Mouse (Mus musculus) hindbrain, embryonic 11.5 days (tissue): ENCODE measurements around the gene Pkp4. TPM values are rescaled to one million over a fixed set of nuclear protein-coding genes. Genes with fewer than 3 reads are reported as not detected.
"Not testable (repeated sequence)": the region's sequence is repeated elsewhere in the genome, so short reads cannot be mapped to it uniquely, and the experiment has no call there.

ENCODE experiments used
- ATAC-seq: fragments of 200-750 bp; cut with Nextera tagmentation; 2 replicates; pipeline ENCODE4 v1.8.0; 2017; ENCODE audit warnings: mild to moderate bottlenecking, moderate TSS enrichment, moderate library complexity; ENCODE audit not compliant: low FRiP score
- DNase-seq: peaks from one replicate; pipeline ENCODE4 v3.0.0-alpha.2; 2015; ENCODE audit warnings: low spot score
- H3K27ac ChIP-seq: fragments of 300-500 bp; sonication (generic); 2 replicates; pipeline ENCODE4 v1.5.1; 2014; ENCODE audit warnings: mild to moderate bottlenecking, low read depth, low read length
- H3K27me3 ChIP-seq: fragments of 300-500 bp; sonication (generic); 2 replicates; pipeline ENCODE4 v1.6.1; 2014; ENCODE audit warnings: mild to moderate bottlenecking, low read length, moderate library complexity, mixed read lengths; ENCODE audit not compliant: control insufficient read depth, insufficient read depth
- H3K36me3 ChIP-seq: fragments of 300-500 bp; sonication (generic); 2 replicates; pipeline ENCODE4 v1.6.1; 2014; ENCODE audit warnings: mild to moderate bottlenecking, low read length, moderate library complexity, mixed read lengths; ENCODE audit not compliant: control insufficient read depth, insufficient read depth
- H3K4me1 ChIP-seq: fragments of 300-500 bp; sonication (generic); replicated peaks from 2 replicates; pipeline ENCODE4 v1.6.1; 2014; ENCODE audit warnings: low read length, mixed read lengths; ENCODE audit not compliant: control insufficient read depth, insufficient read depth
- H3K4me2 ChIP-seq: fragments of 300-500 bp; sonication (generic); replicated peaks from 2 replicates; pipeline ENCODE4 v1.6.1; 2014; ENCODE audit warnings: mild to moderate bottlenecking, low read depth, low read length
- H3K4me3 ChIP-seq: fragments of 300-500 bp; sonication (generic); 2 replicates; pipeline ENCODE4 v1.5.1; 2014; ENCODE audit warnings: low read depth, low read length
- H3K9ac ChIP-seq: fragments of 300-500 bp; sonication (generic); 2 replicates; pipeline ENCODE4 v1.6.1; 2014; ENCODE audit warnings: low read depth, low read length
- H3K9me3 ChIP-seq: fragments of 300-500 bp; sonication (generic); 2 replicates; pipeline ENCODE4 v1.6.1; 2016; ENCODE audit warnings: low read length; ENCODE audit not compliant: control insufficient read depth
- WGBS: fragments of 180-500 bp; shearing (Covaris S2); extraction: QIAGEN DNeasy Blood & Tissue Kit; methylation state at CpG from one replicate; pipeline ENCODE4 v1.1.7; 2014; 5-methylcytosine and 5-hydroxymethylcytosine counted together
- polyA plus RNA-seq: library from polyadenylated mRNA; unstranded; fragments of >200 nt; fragmentation: Nextera tagmentation; extraction: Ambion mirVana; gene quantifications from 2 replicates; pipeline ENCODE4 v1.2.1, GENCODE M21; 2014

The Pkp4 gene
- polyA plus RNA-seq, 1 experiment from 2014 or later = 21.3 TPM

DNA sequence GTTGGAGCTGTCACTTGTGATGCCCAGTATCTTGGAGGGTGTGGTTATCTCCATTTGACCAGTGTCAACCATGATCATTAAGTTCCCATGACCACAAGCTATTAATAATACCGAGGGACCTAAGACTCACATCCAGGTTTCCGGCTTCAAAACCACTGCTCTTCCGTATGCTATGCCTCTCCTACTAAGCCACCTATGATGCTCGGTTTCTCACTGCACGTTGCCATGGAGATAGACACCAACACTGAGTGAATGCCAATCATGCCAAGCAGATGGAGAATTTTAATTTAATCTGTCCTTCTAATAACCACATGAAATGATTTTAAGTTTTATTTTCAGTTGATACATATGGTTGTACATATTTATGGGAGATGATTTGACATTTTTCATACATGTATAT is 229.3 kb downstream of the Pkp4 start:
- ATAC-seq = no peak
- H3K4me2 ChIP-seq = no peak overlapping the region
- H3K36me3 ChIP-seq = no peaks in the 10 kb centered on the region
- WGBS = 91% methylated on average over 5 of the region's 5 CpGs
- no peaks in the 10 kb centered on the region for H3K9me3 ChIP-seq
- no peak overlapping the region for H3K9ac ChIP-seq
- no peak overlapping the region for H3K27ac ChIP-seq
- H3K4me1 ChIP-seq = no peaks in the 10 kb centered on the region
- DNase-seq = no peak
- no peak overlapping the region for H3K4me3 ChIP-seq
- no peaks in the 10 kb centered on the region for H3K27me3 ChIP-seq

DNA sequence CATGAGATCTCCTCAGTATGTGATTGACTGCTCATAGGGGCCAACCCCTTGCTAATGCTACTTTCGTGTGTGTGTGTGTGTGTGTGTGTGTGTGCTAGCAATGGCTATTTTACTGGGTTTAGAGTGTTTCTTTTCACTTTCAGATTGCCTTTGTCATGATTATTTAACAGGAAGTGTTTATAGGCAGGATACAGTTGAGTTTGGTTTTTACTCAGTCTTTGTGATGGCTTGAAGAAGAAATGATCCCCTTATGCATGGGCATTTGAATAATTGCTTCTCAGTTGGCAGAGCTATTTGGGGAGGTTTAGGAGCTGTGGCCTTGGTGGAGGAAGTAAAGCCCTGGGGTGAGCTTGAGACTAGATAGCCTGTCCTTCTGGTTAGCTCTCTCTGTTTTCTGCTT is 232.5 kb downstream of the Pkp4 start:
- Histone ChIP-seq H3K9ac (no peak overlapping the region), H3K4me3 (no peak overlapping the region), H3K9me3 (no peaks in the 10 kb centered on the region), H3K4me2 (no peak overlapping the region), H3K4me1 (no peaks in the 10 kb centered on the region), H3K27ac (no peak overlapping the region), H3K36me3 (no peaks in the 10 kb centered on the region), H3K27me3 (no peaks in the 10 kb centered on the region)
- ATAC-seq (no peak), DNase-seq (no peak)
- 77% methylated on average over 1 of the region's 1 CpGs for WGBS

DNA sequence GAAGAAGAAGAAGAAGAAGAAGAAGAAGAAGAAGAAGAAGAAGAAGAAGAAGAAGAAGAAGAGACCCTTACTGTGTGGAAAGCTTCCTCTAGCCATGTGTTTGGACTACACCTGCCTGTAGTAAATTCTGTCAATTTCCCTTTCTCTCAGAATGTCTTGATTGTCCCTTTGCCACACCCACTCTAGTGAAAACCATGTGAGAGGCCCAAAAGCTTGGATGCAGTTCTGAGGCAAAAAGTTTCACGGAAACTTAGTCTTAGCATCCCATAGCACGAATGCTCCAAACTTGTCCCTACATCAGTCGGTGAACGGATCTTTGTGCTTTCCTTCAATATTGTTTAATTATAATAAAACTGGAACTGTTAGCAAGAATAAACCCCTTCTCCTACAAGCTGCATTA is 234.0 kb downstream of the Pkp4 start:
- H3K36me3 ChIP-seq = no peaks in the 10 kb centered on the region
- H3K9ac ChIP-seq = no peak overlapping the region
- no peak for ATAC-seq
- H3K27ac ChIP-seq = no peak overlapping the region
- no peaks in the 10 kb centered on the region for H3K9me3 ChIP-seq
- no peaks in the 10 kb centered on the region for H3K4me1 ChIP-seq
- no peak overlapping the region for H3K4me2 ChIP-seq
- H3K27me3 ChIP-seq = no peaks in the 10 kb centered on the region
- H3K4me3 ChIP-seq = no peak overlapping the region
- WGBS = 95% methylated on average over 4 of the region's 4 CpGs
- no peak for DNase-seq

- H3K36me3 ChIP-seq, DNase-seq, H3K27ac ChIP-seq, H3K9me3 ChIP-seq, H3K9ac ChIP-seq, ATAC-seq, H3K4me3 ChIP-seq, H3K27me3 ChIP-seq, H3K4me2 ChIP-seq, H3K4me1 ChIP-seq: not testable (repeated sequence)
- WGBS = 96% methylated on average over 1 of the region's 1 CpGs
Measured at GRCm38 (mm10) chr2:59395160-59395650, 234.6 kb downstream of the Pkp4 start.

DNA sequence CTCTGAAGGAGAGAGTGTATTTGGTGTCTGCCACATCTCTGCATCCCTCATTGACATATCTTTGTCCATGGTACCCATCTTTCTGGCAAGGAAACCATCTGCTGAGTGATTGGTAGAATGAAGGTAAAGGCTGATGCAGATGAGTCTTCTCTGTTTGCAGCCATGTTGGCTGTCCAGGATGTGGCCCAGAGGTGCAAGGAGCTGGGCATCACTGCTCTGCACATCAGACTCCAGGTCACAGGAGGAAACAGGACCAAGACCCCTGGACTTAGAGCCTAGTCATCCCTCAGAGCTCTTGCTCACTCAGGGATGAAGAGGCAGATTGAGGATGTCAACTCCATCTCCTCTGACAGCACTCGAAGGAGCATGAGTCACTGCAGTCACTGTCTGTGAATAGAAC is 235.9 kb downstream of the Pkp4 start:
- H3K9ac ChIP-seq = no peak overlapping the region
- 97% methylated on average over 1 of the region's 1 CpGs for WGBS
- H3K4me2 ChIP-seq = no peak overlapping the region
- no peaks in the 10 kb centered on the region for H3K9me3 ChIP-seq
- no peak overlapping the region for H3K4me3 ChIP-seq
- no peaks in the 10 kb centered on the region for H3K4me1 ChIP-seq
- no peaks in the 10 kb centered on the region for H3K27me3 ChIP-seq
- DNase-seq = no peak
- H3K36me3 ChIP-seq = no peaks in the 10 kb centered on the region
- H3K27ac ChIP-seq = no peak overlapping the region
- no peak for ATAC-seq

- H3K9ac ChIP-seq = no peak overlapping the region
- no peak overlapping the region for H3K27ac ChIP-seq
- H3K36me3 ChIP-seq = no peaks in the 10 kb centered on the region
- no peaks in the 10 kb centered on the region for H3K4me1 ChIP-seq
- ATAC-seq (no peak), DNase-seq (no peak)
- H3K9me3 ChIP-seq = no peaks in the 10 kb centered on the region
- H3K4me3 ChIP-seq = no peak overlapping the region
- no peak overlapping the region for H3K4me2 ChIP-seq
- H3K27me3 ChIP-seq = no peaks in the 10 kb centered on the region
Measured at GRCm38 (mm10) chr2:59397531-59397930, 236.9 kb downstream of the Pkp4 start.

- H3K27ac ChIP-seq = no peak overlapping the region
- H3K4me2 ChIP-seq = no peak overlapping the region
- no peaks in the 10 kb centered on the region for H3K27me3 ChIP-seq
- ATAC-seq = no peak
- no peaks in the 10 kb centered on the region for H3K9me3 ChIP-seq
- no peak overlapping the region for H3K4me3 ChIP-seq
- 66% methylated on average over 2 of the region's 2 CpGs for WGBS
- no peak overlapping the region for H3K9ac ChIP-seq
- no peak for DNase-seq
- no peaks in the 10 kb centered on the region for H3K36me3 ChIP-seq
- H3K4me1 ChIP-seq = no peaks in the 10 kb centered on the region
Measured at GRCm38 (mm10) chr2:59400901-59401378, 240.3 kb downstream of the Pkp4 start.

DNA sequence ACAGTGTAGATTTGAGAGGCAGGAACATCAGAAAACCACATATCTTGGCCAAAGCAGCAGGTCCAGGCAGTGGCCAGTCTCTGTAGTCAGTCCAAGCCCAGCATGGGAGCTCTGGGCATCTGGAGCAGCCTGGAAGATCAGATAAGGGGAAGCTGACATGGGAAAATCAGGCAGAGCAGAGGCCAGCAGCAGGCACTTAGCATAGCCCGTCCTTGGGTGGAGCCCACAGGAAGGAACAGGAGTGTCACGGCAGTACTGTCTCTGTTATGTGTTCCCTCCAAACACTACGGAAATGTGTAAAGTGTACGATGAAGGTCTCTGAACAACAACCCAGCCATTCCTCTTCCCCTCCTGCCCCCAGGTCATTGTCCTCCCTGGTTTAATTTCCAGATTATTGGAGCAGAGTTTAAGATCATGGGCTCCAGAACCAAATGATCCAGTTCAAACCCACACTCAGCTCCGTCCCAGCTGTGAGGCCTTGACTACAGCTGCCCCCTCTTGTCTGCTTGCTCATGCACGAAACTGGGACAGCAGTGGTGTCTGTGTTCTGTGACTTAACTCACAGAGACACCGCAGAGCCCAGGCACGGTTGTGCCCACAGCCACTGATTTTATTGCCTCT is 241.3 kb downstream of the Pkp4 start:
- Histone ChIP-seq H3K27me3 (no peaks in the 10 kb centered on the region), H3K27ac (no peak overlapping the region), H3K9ac (no peak overlapping the region), H3K4me1 (no peaks in the 10 kb centered on the region), H3K4me3 (no peak overlapping the region), H3K36me3 (no peaks in the 10 kb centered on the region), H3K9me3 (no peaks in the 10 kb centered on the region), H3K4me2 (no peak overlapping the region)
- WGBS = 74% methylated on average over 8 of the region's 8 CpGs
- DNase-seq = no peak
- no peak for ATAC-seq

DNA sequence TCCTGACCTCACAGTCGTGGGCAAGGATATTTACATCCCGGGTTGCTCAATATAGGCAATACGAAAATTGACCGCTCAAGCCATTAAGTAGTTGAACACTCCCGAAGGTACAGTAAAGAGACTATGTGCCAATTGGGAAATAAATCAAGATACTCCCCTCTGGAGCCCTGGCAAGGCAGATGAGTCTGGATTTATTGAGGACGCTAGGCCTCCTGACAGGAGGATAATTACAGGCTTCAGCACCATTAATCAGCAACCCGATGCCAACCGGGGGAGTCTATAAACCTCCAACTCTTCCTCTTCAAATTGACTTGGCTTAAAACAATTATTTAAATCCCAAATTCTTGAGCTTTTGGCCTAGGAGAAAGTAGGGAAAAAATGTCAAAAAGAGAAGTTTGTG is 243.4 kb downstream of the Pkp4 start:
- WGBS = 82% methylated on average over 8 of the region's 8 CpGs
- Histone ChIP-seq H3K4me3 (no peak overlapping the region), H3K9ac (no peak overlapping the region), H3K4me2 (no peak overlapping the region), H3K27ac (no peak overlapping the region), H3K36me3 (no peaks in the 10 kb centered on the region), H3K4me1 (no peaks in the 10 kb centered on the region), H3K27me3 (no peaks in the 10 kb centered on the region), H3K9me3 (no peaks in the 10 kb centered on the region)
- DNase-seq = no peak
- ATAC-seq = no peak
